Mouse (Mus musculus): ENCODE results near the gene Brat1. TPM values are rescaled to one million over a fixed set of nuclear protein-coding genes. Genes with fewer than 3 reads are reported as not detected.

The Brat1 gene
- polyA plus RNA-seq, 1 experiment from 2014 or later = 25.7 TPM

DNA sequence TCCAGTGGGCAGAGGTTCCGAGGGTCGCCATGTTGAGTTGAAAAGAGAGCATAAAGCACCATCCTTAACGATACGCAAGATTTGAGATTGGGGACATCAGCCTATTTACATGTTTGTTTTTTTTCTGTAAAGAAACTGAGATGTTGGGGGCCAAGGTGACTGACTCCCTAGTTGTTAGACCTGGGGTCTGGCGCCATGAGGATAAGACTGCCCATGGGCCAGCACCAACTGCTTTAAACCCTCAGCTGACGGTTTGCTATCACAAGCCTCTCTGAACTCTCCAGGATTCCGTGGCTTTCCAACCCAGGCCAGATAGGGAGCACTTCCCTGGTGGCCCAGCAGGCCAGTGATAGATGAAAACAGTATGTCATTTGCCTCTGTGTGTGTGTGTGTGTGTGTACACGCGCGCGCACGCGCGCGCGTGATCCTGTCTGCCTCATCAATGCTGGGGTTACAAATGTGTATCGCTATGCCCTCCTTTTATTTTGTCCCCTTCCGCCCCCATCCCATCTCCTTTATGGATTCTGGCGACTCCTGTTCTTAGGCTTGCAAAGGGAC lies 2.1 kb upstream of the Brat1 start:
- WGBS = 61% methylated on average over 19 of the region's 19 CpGs
- H3K36me3 ChIP-seq = peaks cover 29% of the 10 kb centered on the region
- H3K4me1 ChIP-seq = peaks cover 34% of the 10 kb centered on the region
- peak overlapping the region; percentile 87 for H3K27ac ChIP-seq
- H3K4me2 ChIP-seq (replicated peaks) = peak overlapping the region; percentile 85
- H3K9ac ChIP-seq = peak overlapping the region; percentile 90
- no peak for ATAC-seq (ENCODE audit: low FRiP score, low read depth)
- H3K9me3 ChIP-seq = no peaks in the 10 kb centered on the region
- no peaks in the 10 kb centered on the region for H3K27me3 ChIP-seq
- peak overlapping the region; percentile 83 for H3K4me3 ChIP-seq

DNA sequence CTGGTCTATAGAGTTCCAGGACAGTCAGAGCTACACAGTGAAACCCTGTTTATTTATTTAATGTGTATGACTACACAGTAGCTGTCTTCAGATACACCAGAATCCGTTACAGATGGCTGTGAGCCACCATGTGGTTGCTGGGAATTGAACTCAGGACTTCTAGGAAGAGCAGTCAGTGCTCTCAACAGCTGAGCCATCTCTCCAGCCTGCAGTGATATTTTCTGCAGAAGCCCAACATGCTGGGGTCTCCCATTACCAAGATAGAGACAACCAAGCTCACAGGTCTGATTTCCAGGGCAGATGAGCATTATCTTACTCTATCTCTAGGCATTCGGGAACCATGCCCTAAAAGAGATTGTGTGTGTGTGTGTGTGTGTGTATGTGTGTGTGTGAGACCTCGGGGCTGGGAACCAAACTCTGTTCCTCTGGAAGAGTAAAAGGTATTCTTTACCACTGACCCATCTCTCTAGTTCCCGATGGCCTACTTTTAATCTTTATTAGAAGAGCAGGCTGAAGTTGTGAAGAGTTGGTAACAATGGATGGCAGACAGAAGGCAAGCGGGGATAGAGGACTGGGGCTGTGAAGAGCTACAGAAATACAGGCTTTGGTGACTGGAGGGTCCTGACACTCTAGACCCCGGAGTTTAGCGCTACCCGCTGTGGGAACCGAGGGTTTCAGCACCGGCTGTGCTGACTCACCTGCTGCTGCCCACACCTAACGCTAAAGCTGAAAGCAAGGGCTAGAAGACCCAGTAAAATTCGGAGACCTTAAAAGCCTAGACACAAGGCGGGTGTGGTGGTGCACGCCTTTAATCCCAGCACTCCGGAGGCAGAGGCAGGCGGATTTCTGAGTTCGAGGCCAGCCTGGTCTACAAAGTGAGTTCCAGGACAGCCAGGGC lies 1.1 kb upstream of the Brat1 start:
- peak overlapping the region; percentile 55 for H3K4me2 ChIP-seq (replicated peaks)
- peaks cover 29% of the 10 kb centered on the region for H3K36me3 ChIP-seq
- ATAC-seq (ENCODE audit: low FRiP score, low read depth) = no peak
- H3K27ac ChIP-seq = peak overlapping the region; percentile 87
- H3K9ac ChIP-seq = no peak overlapping the region; the same call in 1 of the 2 replicates
- 0 out of 2 replicates have a peak, but pooled peaks cover 4% of the 10 kb centered on the region for H3K9me3 ChIP-seq
- peaks cover 34% of the 10 kb centered on the region for H3K4me1 ChIP-seq
- 36% methylated on average over 17 of the region's 17 CpGs for WGBS
- no peaks in the 10 kb centered on the region for H3K27me3 ChIP-seq
- H3K4me3 ChIP-seq = peak overlapping the region; percentile 64

DNA sequence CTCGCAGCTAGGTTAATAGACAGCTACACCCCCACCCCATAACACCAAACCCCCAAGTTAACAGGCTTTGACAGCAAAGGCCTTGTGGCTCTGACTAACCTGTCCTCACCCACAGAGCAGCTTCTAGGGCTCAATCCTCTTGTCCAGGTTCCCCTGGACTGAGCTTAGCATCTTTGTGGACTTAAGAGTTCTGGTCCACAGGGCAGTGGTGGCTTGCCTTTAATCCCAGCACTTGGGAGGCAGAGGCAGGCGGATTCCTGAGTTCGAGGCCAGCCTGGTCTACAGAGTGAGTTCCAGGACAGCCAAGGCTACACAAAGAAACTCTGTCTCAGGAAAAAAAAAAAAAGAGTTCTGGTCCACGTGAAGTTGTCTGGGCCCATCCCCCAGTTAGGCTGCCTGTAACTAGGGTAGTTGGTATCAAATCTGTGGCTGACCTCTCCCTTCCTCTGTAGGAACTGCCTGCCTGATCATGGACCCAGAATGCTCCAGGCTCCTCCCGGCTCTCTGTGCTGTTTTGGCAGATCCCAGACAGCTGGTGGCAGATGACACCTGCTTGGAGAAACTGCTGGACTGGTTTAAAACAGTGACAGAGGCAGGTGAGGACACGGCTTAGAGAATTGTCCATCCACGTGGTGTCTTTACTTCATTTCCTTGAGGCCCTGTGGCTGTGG lies 825 bp downstream of the Brat1 start:
- 65% methylated on average over 7 of the region's 7 CpGs for WGBS
- ATAC-seq (ENCODE audit: low FRiP score, low read depth) = no peak
- peaks cover 31% of the 10 kb centered on the region for H3K4me1 ChIP-seq
- H3K9ac ChIP-seq = peak overlapping the region; percentile 80
- 0 out of 2 replicates have a peak, but pooled peaks cover 4% of the 10 kb centered on the region for H3K9me3 ChIP-seq
- no peak overlapping the region; the same call in 1 of the 2 replicates for H3K27ac ChIP-seq
- peaks cover 35% of the 10 kb centered on the region for H3K36me3 ChIP-seq
- H3K4me3 ChIP-seq = peak overlapping the region; percentile 64
- peak overlapping the region; percentile 86 for H3K4me2 ChIP-seq (replicated peaks)
- H3K27me3 ChIP-seq = no peaks in the 10 kb centered on the region

DNA sequence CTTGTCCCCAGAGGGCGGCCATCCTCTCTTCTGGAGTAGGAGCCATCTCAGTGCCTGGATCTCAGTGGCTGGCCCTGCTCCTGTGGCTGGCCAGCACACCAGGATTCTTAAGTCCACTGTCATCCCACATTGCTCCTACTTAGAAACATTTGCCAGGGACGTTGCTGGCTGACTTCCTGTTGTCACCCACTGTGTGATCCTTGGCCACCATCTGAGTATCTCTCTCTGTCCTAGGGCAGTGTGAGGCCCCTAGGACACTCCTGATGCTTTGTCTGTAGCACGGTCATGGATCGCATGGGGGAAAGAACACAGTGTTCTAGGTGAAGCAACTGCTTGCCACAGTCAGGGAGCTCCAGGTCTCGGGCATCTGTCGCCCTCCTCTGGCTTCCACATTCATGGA lies 5.5 kb downstream of the Brat1 start:
- Histone ChIP-seq H3K4me2 (replicated peaks) (no peak overlapping the region), H3K4me3 (no peak overlapping the region), H3K9ac (no peak overlapping the region), H3K36me3 (peaks cover 81% of the 10 kb centered on the region), H3K9me3 (0 out of 2 replicates have a peak, but pooled peaks cover 4% of the 10 kb centered on the region), H3K4me1 (peaks cover 10% of the 10 kb centered on the region), H3K27ac (no peak overlapping the region), H3K27me3 (no peaks in the 10 kb centered on the region)
- WGBS = 91% methylated on average over 6 of the region's 6 CpGs
- no peak for ATAC-seq (ENCODE audit: low FRiP score, low read depth)

DNA sequence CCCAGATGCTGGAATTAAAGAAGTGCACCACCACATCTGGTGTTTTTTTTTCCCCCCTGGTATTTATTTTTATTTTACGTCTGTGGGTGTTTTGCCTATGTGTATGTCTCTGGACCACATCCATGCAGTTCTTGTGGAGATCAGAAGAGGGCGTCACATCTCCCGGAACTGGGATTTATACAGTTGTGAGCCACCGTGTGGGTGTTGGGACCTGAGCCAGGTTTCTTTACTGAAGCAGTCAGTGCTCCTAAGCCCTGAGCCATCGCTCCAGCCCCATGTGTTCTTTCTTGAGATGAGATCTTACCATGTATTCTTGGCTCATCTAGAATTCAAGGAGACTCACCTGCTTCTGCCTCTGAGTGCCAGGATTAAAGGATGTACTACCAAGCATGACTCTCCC lies 6.2 kb downstream of the Brat1 start:
- H3K4me1 ChIP-seq = peaks cover 3% of the 10 kb centered on the region
- H3K4me2 ChIP-seq (replicated peaks) = no peak overlapping the region
- H3K27ac ChIP-seq = no peak overlapping the region
- H3K9ac ChIP-seq = no peak overlapping the region
- H3K36me3 ChIP-seq = peaks cover 87% of the 10 kb centered on the region
- ATAC-seq (ENCODE audit: low FRiP score, low read depth) = no peak
- no peak overlapping the region for H3K4me3 ChIP-seq
- no peaks in the 10 kb centered on the region for H3K27me3 ChIP-seq
- WGBS = 85% methylated on average over 5 of the region's 5 CpGs
- H3K9me3 ChIP-seq = 0 out of 2 replicates have a peak, but pooled peaks cover 4% of the 10 kb centered on the region

DNA sequence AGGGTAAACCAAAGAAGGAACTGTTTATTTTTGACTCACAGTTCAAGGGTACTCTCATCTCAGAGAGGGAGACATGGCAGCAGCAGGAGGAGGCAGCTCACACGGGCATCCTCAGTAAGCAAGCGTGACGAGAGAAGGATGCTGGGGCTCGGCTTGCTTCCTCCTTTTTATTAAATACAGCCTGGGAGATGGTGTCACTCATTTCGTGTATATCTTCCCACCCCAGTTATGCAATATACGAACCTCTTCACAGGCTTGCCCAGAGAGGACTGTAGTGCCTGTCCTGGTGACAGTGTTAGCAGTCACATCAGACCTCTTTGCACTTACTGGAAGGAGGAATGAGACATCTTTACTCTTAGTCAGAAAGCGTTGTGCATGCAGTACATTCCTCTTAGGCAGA lies 16.0 kb downstream of the Brat1 start:
- Histone ChIP-seq H3K4me2 (replicated peaks) (no peak overlapping the region), H3K27ac (no peak overlapping the region), H3K9me3 (no peaks in the 10 kb centered on the region), H3K9ac (no peak overlapping the region), H3K4me3 (no peak overlapping the region), H3K27me3 (no peaks in the 10 kb centered on the region), H3K4me1 (no peaks in the 10 kb centered on the region), H3K36me3 (peaks cover 45% of the 10 kb centered on the region)
- no peak for ATAC-seq (ENCODE audit: low FRiP score, low read depth)
- 78% methylated on average over 7 of the region's 7 CpGs for WGBS

DNA sequence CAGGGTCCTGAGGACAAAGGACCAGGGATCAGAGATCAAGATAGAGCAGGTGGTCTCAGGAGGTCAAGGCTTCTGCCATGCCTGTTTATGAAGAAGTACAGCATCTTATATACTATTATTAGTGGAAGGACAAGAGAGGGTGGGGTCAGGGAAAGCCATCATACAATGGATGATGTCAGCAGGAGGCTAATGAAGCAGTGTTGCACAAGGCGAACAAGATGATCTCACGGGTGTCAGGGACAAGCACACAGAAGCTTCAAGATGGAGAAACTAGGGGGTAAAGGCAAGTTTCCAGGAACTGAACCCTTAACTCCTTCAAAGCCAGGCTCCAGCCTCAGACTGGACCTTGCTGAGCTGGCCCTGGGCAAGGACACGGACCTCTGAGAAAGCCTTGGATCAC lies 17.3 kb downstream of the Brat1 start:
- no peak overlapping the region for H3K4me3 ChIP-seq
- no peaks in the 10 kb centered on the region for H3K4me1 ChIP-seq
- ATAC-seq (ENCODE audit: low FRiP score, low read depth) = no peak
- no peaks in the 10 kb centered on the region for H3K27me3 ChIP-seq
- WGBS = 89% methylated on average over 3 of the region's 3 CpGs
- H3K4me2 ChIP-seq (replicated peaks) = no peak overlapping the region
- peaks cover 32% of the 10 kb centered on the region for H3K36me3 ChIP-seq
- no peak overlapping the region for H3K27ac ChIP-seq
- H3K9me3 ChIP-seq = no peaks in the 10 kb centered on the region
- H3K9ac ChIP-seq = no peak overlapping the region

DNA sequence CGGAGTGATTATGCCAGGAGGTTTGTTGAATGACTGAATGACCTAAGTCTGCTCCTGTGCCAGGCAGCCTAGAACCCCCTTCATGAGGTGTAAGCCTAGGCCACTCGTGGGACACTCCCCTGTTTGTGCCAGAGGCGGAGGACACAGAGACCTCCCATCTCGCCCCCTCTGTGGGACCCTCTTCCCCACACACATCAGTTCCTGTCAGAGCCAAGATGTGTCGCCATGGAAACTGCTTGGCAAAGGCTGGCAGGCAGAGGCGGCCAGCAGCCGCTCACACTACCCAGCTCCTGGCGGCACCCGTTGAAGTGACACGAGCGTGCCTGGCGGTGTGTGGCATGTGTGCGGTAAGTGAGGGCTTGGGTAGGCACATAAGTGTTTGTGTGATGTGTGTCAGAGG lies 19.0 kb downstream of the Brat1 start, which contains the start of gene Amz1:
Gene Amz1 (plus strand): TSS at position 306 of the 400 bp plus-strand sequence.
- Histone ChIP-seq H3K27me3 (no peaks in the 10 kb centered on the region), H3K36me3 (peaks cover 15% of the 10 kb centered on the region), H3K4me1 (no peaks in the 10 kb centered on the region), H3K4me3 (no peak within 1 kb of the TSS), H3K9ac (no peak within 1 kb of the TSS), H3K9me3 (no peaks in the 10 kb centered on the region), H3K4me2 (replicated peaks) (no peak within 1 kb of the TSS), H3K27ac (no peak within 1 kb of the TSS)
- no peak for ATAC-seq (ENCODE audit: low FRiP score, low read depth)
- WGBS = 76% methylated on average over 13 of the region's 13 CpGs

DNA sequence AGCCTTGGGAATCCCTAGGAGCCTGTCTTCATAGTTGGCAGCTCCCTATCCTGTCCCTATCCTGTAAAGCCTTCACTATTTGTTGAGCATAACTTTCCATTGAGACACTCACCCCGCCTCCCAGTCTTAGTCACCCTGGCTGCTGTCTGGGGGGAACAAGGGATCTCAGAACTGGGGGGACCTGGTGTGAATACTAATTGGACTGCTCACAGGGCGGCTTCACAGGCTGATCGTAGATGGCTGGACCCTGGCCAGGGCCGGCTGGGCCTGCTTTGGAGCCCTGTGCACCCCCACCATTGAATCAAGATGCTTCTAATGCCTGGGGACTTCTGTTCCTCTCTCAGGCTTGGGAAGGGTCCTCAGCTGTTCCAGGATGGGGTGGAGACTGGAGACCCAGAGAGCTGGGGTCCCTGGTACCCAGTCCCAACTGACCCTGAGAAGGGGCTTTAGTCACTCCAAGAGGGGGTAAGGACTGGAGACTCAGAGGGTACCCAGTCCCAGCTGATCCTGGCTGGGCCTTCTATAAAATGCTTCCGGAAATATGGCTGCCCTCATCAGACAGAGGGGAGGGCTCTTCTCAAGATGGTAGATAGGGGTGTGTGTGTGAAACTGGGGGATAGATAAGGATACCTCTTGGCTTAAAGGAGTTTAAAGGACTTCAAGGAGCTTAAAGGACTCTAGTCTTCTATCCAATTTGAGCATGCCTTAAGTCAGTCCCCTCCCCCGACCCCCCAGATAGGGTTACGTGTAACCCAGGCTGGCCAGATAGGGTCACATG lies 21.4 kb downstream of the Brat1 start:
- 77% methylated on average over 7 of the region's 7 CpGs for WGBS
- Histone ChIP-seq H3K27me3 (no peaks in the 10 kb centered on the region), H3K4me3 (no peak overlapping the region), H3K27ac (no peak overlapping the region), H3K4me1 (no peaks in the 10 kb centered on the region), H3K9ac (no peak overlapping the region), H3K4me2 (replicated peaks) (no peak overlapping the region), H3K36me3 (no peaks in the 10 kb centered on the region), H3K9me3 (no peaks in the 10 kb centered on the region)
- ATAC-seq (ENCODE audit: low FRiP score, low read depth) = no peak

DNA sequence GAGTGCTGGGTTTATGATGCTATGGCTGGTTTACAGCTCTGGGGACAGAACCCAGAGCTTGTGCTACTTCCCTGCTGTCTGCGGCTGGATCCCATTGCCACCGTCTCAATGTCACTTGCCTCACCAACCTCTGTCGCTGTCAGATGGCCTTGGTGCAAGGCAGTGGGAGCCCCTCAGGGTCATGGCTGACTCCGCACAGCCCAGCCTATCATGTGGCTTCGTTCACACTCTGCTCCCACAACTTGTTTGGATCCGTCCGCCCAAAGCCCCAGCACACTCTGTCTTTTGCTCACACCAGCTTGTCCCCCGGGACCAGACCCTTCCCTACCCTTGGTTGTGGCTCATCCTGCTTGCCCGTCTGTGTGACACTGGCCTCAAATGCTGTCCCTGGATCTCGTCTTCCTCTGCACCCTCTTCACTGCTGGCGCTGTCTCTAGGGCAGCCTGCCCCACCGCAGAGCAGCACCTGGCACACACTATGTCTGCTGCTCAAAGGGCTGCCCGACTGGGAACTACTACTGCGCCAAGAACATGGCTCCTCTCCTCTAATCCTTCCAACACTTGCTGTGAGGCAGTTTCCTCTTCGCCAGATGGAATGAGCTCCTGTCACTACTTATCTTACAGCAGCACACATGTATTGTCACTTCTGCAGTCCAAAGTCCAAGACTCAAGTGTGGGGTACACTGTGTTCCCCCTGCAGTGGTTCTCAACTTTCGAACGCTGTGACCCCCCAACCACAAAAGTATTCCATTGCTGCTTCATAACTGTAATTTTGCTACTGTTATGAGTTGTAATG lies 22.3 kb downstream of the Brat1 start:
- Histone ChIP-seq H3K4me1 (no peaks in the 10 kb centered on the region), H3K9me3 (no peaks in the 10 kb centered on the region)
- ATAC-seq (ENCODE audit: low FRiP score, low read depth) = no peak

More for the DNA sequence above, 22.3 kb downstream of the Brat1 start:
- no peaks in the 10 kb centered on the region for H3K36me3 ChIP-seq
- H3K4me2 ChIP-seq (replicated peaks) = no peak overlapping the region
- no peak overlapping the region for H3K9ac ChIP-seq
- no peak overlapping the region for H3K27ac ChIP-seq
- no peaks in the 10 kb centered on the region for H3K27me3 ChIP-seq
- WGBS = 78% methylated on average over 17 of the region's 17 CpGs
- H3K4me3 ChIP-seq = no peak overlapping the region
